Mouse (Mus musculus) lung, adult 2 months (tissue): ENCODE measurements at regions not wholly inside any gene's neighbourhood (a gene's known extent, or its start where the extent isn't known, plus 50 kb on each side); places are given as distances from the start of the nearest gene placed in this dataset.

Source experiments
- CTCF ChIP-seq: fragments of 200-500 bp; IDR thresholded peaks from 2 replicates; pipeline ENCODE4 v1.5.1; 2011; ENCODE audit warnings: mild to moderate bottlenecking, low read length, control low read depth; ENCODE audit not compliant: insufficient read depth
- POLR2A ChIP-seq: fragments of 200-500 bp; IDR thresholded peaks from 2 replicates; pipeline ENCODE4 v1.6.1; 2011; ENCODE audit warnings: low read depth, mild to moderate bottlenecking, control low read depth, low read length, borderline replicate concordance; ENCODE audit errors: extremely low read depth

GRCm38 (mm10) chr10:37481879-37482278, 343.2 kb upstream of the Marcks start:
- TF ChIP-seq CTCF (no peak), POLR2A (no peak)
